Mouse (Mus musculus): Measurements from ENCODE around the gene Shb. TPM values are rescaled to one million over a fixed set of nuclear protein-coding genes. Genes with fewer than 3 reads are reported as not detected.
"Not testable (repeated sequence)": the region's sequence is repeated elsewhere in the genome, so short reads cannot be mapped to it uniquely, and the experiment has no call there.

Gene Shb
- polyA plus RNA-seq, 1 experiment from 2014 or later = 2.5 TPM

DNA sequence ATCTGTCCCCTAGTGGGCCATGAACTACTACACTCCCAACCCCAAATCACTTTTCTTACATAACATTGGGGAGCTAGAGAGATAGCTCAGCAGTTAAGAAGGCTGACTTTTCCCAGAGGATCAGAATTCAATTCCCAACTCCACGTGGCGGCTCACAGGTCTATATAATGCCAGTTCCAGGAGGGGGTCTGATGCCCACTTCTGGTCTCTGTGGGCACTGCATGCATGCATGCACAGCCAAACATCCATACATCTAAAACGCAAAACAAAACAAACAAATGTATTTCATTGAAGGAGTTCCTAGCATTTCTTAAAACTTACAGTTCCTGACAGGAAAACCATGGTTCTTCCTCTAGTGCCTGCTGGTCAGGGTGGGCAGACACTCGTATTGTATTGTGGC, 140.2 kb downstream of the Shb start:
- peaks cover 4% of the 10 kb centered on the region; the same call in 1 of the 2 replicates for H3K36me3 ChIP-seq (replicated peaks; ENCODE audit: insufficient read depth, low read length)
- H3K4me2 ChIP-seq (ENCODE audit: low read depth, low read length) = no peak overlapping the region
- no peak for ATAC-seq
- H3K4me3 ChIP-seq (ENCODE audit: low read depth, low read length) = no peak overlapping the region
- H3K27me3 ChIP-seq (ENCODE audit: insufficient read depth, low read length) = no peaks in the 10 kb centered on the region
- H3K4me1 ChIP-seq (ENCODE audit: insufficient read depth) = no peaks in the 10 kb centered on the region; the same call in 1 of the 2 replicates
- WGBS (ENCODE audit: insufficient replicate concordance) = 61% methylated on average over 4 of the region's 4 CpGs
- no peaks in the 10 kb centered on the region for H3K9me3 ChIP-seq (ENCODE audit: low read length)
- no peak overlapping the region for H3K27ac ChIP-seq (ENCODE audit: low read depth)
- no peak overlapping the region for H3K9ac ChIP-seq (replicated peaks)
- DNase-seq = no peak
- TF ChIP-seq CTCF (IDR thresholded peaks at IDR 0.05; ENCODE audit: low read depth) (peak; percentile 42), EP300 (IDR thresholded peaks at IDR 0.05; ENCODE audit: low read depth) (no peak)

DNA sequence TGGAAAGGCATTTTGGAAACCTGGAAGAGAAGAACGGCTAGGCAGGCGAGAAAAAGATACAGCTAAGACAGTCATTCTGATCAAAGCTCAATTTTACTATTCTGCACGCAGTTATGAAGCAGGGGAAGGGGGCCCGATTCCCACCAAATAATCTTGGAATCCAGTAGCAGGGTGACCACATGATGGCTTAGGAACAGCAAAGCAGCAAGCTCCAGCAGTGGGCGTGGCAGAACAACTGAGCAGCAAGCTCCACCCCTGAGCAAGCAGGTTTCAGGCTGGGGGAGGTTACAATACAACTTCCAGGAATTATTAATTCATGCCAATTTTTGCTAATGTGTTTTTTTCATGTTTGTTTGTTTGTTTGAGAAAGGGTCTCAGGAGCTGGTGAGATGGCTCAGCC, 145.0 kb downstream of the Shb start:
- not testable (repeated sequence) for H3K27ac ChIP-seq (ENCODE audit: low read depth); ATAC-seq; H3K36me3 ChIP-seq (replicated peaks; ENCODE audit: insufficient read depth, low read length); H3K4me2 ChIP-seq (ENCODE audit: low read depth, low read length); H3K9me3 ChIP-seq (ENCODE audit: low read length); H3K4me3 ChIP-seq (ENCODE audit: low read depth, low read length); H3K4me1 ChIP-seq (ENCODE audit: insufficient read depth); H3K9ac ChIP-seq (replicated peaks); H3K27me3 ChIP-seq (ENCODE audit: insufficient read depth, low read length); DNase-seq
- 91% methylated on average over 5 of the region's 5 CpGs for WGBS (ENCODE audit: insufficient replicate concordance)

DNA sequence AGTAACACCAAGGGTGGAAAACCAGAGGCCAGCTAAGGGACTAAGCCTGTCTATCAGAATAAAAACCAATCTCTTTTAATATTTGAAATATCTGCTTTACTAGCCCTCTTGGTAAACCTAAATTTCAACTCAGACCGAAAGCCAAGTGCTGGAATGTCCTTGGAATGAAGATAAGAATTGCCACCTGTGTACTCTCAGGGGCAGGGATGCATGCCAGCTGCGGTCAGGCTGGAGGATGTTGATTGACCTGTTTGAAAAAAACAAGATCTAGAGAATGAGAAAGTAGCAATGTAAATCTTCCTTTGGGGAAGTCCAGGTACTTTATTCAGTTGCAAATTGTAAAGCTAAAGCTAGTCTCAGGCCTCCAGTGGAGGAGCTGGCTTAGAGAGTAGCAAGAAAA, 150.1 kb downstream of the Shb start:
- not testable (repeated sequence) for H3K4me2 ChIP-seq (ENCODE audit: low read depth, low read length); DNase-seq; H3K27ac ChIP-seq (ENCODE audit: low read depth); H3K9ac ChIP-seq (replicated peaks); H3K27me3 ChIP-seq (ENCODE audit: insufficient read depth, low read length); ATAC-seq; H3K4me3 ChIP-seq (ENCODE audit: low read depth, low read length); H3K9me3 ChIP-seq (ENCODE audit: low read length); H3K36me3 ChIP-seq (replicated peaks; ENCODE audit: insufficient read depth, low read length); H3K4me1 ChIP-seq (ENCODE audit: insufficient read depth)
- 52% methylated on average over 2 of the region's 2 CpGs for WGBS (ENCODE audit: insufficient replicate concordance)

DNA sequence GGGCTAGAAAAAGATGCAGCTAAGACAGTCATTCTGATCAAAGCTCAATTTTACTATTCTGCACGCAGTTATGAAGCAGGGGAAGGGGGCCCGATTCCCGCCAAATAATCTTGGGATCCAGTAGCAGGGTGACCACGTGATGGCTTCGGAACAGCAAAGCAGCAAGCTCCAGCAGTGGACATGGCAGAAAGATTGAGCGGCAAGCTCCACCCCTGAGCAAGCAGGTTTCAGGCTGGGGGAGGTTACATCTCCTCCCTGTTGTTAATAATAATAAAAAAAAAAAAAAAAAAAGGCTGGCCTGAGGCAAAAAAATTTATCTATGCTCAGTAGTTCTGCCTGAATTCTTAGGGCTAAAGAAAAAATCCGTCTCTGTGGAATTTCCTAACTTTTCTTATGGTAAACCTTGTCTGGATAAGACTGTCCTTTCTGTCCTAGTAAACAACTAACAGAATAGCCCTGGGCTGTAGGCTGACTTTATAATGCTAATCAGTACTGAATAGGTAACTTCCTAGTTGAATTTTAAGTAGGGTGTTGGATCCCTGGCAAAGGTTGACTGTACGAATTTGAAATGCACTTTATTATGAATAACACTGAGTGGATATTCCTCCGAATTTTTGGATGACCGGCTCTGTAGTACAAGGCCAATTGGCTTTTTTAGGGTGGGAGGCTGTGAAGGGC, 151.2 kb downstream of the Shb start:
- not testable (repeated sequence) for ATAC-seq; H3K27me3 ChIP-seq (ENCODE audit: insufficient read depth, low read length); H3K4me3 ChIP-seq (ENCODE audit: low read depth, low read length); H3K4me2 ChIP-seq (ENCODE audit: low read depth, low read length); H3K27ac ChIP-seq (ENCODE audit: low read depth); DNase-seq; H3K9me3 ChIP-seq (ENCODE audit: low read length); H3K9ac ChIP-seq (replicated peaks); H3K4me1 ChIP-seq (ENCODE audit: insufficient read depth)
- WGBS (ENCODE audit: insufficient replicate concordance) = 84% methylated on average over 10 of the region's 10 CpGs
- peaks cover 10% of the 10 kb centered on the region for H3K36me3 ChIP-seq (replicated peaks; ENCODE audit: insufficient read depth, low read length)

DNA sequence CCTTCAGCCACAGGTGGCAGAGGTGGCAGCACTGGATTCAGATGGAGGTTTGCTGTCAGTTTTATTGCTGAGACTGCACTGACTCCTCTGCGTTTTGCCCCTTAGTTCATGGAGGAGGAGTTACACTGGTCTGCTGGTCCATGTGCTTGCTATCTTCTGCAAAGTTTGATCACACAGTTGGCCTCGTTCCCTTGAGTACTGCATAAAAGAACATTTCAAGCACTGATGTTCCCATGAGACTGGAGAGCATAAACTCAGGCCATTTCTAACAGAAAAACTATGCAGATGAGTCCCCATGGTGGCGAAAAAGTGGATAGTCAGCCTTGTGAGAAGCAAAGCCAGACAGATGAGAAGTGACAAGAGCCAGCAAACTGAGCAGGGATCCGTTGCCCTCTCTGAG, 155.7 kb downstream of the Shb start:
- DNase-seq (no peak), ATAC-seq (no peak)
- no peaks in the 10 kb centered on the region for H3K9me3 ChIP-seq (ENCODE audit: low read length)
- H3K27ac ChIP-seq (ENCODE audit: low read depth) = no peak overlapping the region
- no peak overlapping the region for H3K4me3 ChIP-seq (ENCODE audit: low read depth, low read length)
- WGBS (ENCODE audit: insufficient replicate concordance) = 86% methylated on average over 4 of the region's 4 CpGs
- no peaks in the 10 kb centered on the region for H3K27me3 ChIP-seq (ENCODE audit: insufficient read depth, low read length)
- H3K36me3 ChIP-seq (replicated peaks; ENCODE audit: insufficient read depth, low read length) = peaks cover 44% of the 10 kb centered on the region
- H3K9ac ChIP-seq (replicated peaks) = no peak overlapping the region
- no peak overlapping the region for H3K4me2 ChIP-seq (ENCODE audit: low read depth, low read length)
- no peaks in the 10 kb centered on the region for H3K4me1 ChIP-seq (ENCODE audit: insufficient read depth)
- no peak for TF ChIP-seq CTCF (IDR thresholded peaks at IDR 0.05; ENCODE audit: low read depth)

DNA sequence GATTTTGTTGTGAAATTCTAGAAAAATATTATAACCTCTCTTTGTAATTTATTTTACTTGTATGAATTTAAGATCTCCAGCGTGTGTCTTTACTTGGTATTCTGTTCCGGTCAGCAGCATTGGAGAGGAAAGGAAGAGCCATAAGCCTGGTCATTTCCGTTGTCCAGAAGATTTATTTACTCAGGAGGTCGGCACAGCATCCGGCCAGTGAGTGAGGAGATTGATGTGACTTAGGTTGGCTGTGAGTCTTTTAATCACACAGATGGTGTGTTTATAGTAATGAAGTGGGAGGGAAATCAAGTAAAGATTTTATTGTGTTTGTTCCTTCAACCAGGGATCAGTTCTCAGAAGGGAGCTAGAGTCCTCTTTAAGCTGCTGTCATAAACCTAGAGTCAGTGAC, 157.4 kb downstream of the Shb start:
- ATAC-seq (no peak), DNase-seq (no peak)
- H3K4me3 ChIP-seq (ENCODE audit: low read depth, low read length) = no peak overlapping the region
- H3K9ac ChIP-seq (replicated peaks) = no peak overlapping the region
- H3K4me2 ChIP-seq (ENCODE audit: low read depth, low read length) = no peak overlapping the region
- no peaks in the 10 kb centered on the region for H3K9me3 ChIP-seq (ENCODE audit: low read length)
- H3K4me1 ChIP-seq (ENCODE audit: insufficient read depth) = no peaks in the 10 kb centered on the region
- no peak overlapping the region for H3K27ac ChIP-seq (ENCODE audit: low read depth)
- H3K27me3 ChIP-seq (ENCODE audit: insufficient read depth, low read length) = no peaks in the 10 kb centered on the region
- 80% methylated on average over 5 of the region's 5 CpGs for WGBS (ENCODE audit: insufficient replicate concordance)
- TF ChIP-seq CTCF (IDR thresholded peaks at IDR 0.05; ENCODE audit: low read depth) (no peak), EP300 (IDR thresholded peaks at IDR 0.05; ENCODE audit: low read depth) (no peak)
- peaks cover 54% of the 10 kb centered on the region for H3K36me3 ChIP-seq (replicated peaks; ENCODE audit: insufficient read depth, low read length)

Small RNAs within 50 kb of the gene (microRNA-seq; reads per million reads assigned to microRNA genes)
- gene Gm22518 (not detected), gene Gm25692 (not detected)

Other genes starting within 250 kb of the Shb start
- 4.2 and 4.3 TPM in 2 replicates for gene Trmt10b, start 235.3 kb downstream of the Shb start, polyA plus RNA-seq (2015; fragmentation: Nextera tagmentation; extraction: Ambion mirVana)
- 4.9 and 5.4 TPM in 2 replicates for gene Dcaf10, start 190.4 kb downstream of the Shb start, polyA plus RNA-seq (2015; fragmentation: Nextera tagmentation; extraction: Ambion mirVana)
- gene Exosc3, start 189.7 kb downstream of the Shb start, polyA plus RNA-seq (2015; fragmentation: Nextera tagmentation; extraction: Ambion mirVana) = 36.4 and 37.4 TPM in 2 replicates
- gene Slc25a51, start 123.7 kb downstream of the Shb start, polyA plus RNA-seq (2015; fragmentation: Nextera tagmentation; extraction: Ambion mirVana) = 40.0 and 41.0 TPM in 2 replicates

All from liver, postnatal 0 days (tissue).